ENCODE assay signal across 18 mouse cellular contexts in genomic region chr10:42827155-42827554, GRCm38 (mm10).
"Had no signal": no experiment of that assay in that cellular context is flagged by ENCODE, and none has a peak within 500 bp of the region (broad histone marks: within the 10 kb centered on the region; RNA-seq: fewer than 3 reads in every experiment).

No protein-coding gene starts in this region.

- ATAC-seq: intestine, embryonic 15.5 days; lung, postnatal 0 days; midbrain, embryonic 15.5 days had no signal

- H3K4me2 ChIP-seq: intestine, embryonic 15.5 days; limb, embryonic 12.5 days; midbrain, embryonic 15.5 days; neural tube, embryonic 12.5 days; stomach, embryonic 15.5 days had no signal

- H3K27me3 ChIP-seq: intestine, embryonic 15.5 days; limb, embryonic 12.5 days; midbrain, embryonic 15.5 days; neural tube, embryonic 12.5 days; stomach, embryonic 15.5 days had no signal

- H3K27ac ChIP-seq: intestine, embryonic 15.5 days; layer of hippocampus, adult 2 months; limb, embryonic 12.5 days; liver, embryonic 14.5 days; midbrain, embryonic 15.5 days; neural tube, embryonic 12.5 days; stomach, embryonic 15.5 days had no signal

- H3K4me3 ChIP-seq: intestine, embryonic 15.5 days; layer of hippocampus, adult 2 months; limb, embryonic 12.5 days; midbrain, embryonic 15.5 days; neural tube, embryonic 12.5 days; stomach, embryonic 15.5 days had no signal

- H3K9me3 ChIP-seq: intestine, embryonic 15.5 days; limb, embryonic 12.5 days; midbrain, embryonic 15.5 days; neural tube, embryonic 12.5 days; stomach, embryonic 15.5 days had no signal

- H3K9ac ChIP-seq: intestine, embryonic 15.5 days; limb, embryonic 12.5 days; liver, embryonic 14.5 days; midbrain, embryonic 15.5 days; neural tube, embryonic 12.5 days; stomach, embryonic 15.5 days had no signal

- DNase-seq: kidney, adult 18-20 months; kidney, postnatal 10 days; kidney, postnatal 4 days; liver; lung, adult 2 months; lung, postnatal 36 days; right cerebral cortex, adult 18-20 months; right cerebral cortex, postnatal 25 days; thymus, adult 2 months; thymus, postnatal 25 days had no signal

- H3K4me1 ChIP-seq: limb, embryonic 12.5 days; neural tube, embryonic 12.5 days; stomach, embryonic 15.5 days had no signal
